Mouse (Mus musculus) layer of hippocampus, adult 9-10 months (tissue): ENCODE results near the gene Tspan17.
A peak's percentile ranks its signal among the peaks of the same experiment; 100 is the strongest.
"Not testable (repeated sequence)": the region's sequence is repeated elsewhere in the genome, so short reads cannot be mapped to it uniquely, and the experiment has no call there.

Experiments
- DNase-seq: peaks from one replicate; pipeline ENCODE4 v3.0.0; 2022; ENCODE audit warnings: low spot score

Tspan17 gene

DNA sequence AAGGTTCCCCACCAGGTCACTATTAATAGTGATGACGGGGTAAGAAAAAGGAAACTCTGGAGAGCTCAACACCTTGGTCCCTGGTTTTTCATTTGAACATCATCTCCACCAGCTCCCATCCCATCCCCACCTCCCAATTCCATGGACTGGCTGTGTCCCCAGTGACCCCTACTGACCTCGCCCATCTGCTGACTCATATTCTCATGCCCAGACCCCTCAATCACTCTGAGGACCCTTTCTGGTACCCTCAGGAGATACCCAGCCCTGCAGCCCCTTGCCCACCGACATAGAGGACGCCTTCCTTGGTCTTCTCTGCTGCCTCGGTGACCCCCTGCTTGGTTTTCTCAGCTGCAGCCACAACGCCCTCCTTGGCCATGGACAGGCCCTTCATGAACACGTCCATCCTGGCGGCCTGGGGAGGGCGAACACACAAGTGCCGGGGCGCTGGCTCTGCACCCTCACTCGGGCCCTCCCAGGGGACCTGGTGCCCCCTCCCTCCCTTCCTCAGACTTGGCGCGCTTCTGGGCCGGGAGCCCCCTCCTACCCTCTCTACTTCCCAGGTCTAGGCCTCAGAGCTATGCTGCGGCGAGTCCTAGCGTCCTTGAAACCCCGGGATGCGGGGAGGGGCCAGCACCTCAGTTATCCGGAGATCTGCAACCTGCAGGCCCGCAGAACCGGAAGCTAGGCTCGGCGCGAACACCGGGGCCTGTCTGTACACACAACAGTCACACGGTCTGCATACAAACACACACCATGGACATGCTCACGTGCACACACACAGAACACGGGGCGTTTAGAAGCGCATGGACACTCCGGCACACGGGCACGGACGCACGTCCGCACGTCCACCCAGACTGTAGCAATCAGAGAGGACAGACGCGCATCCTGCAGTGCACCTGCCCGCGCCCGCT lies 23.6 kb upstream of the Tspan17 start:
- no peak for DNase-seq

GRCm38 (mm10) chr13:54766192-54766768 lies 22.9 kb upstream of the Tspan17 start, which contains the start of gene Sncb:
TSS of gene Sncb (minus strand) at chr13:54766595.
- no peak for DNase-seq

DNA sequence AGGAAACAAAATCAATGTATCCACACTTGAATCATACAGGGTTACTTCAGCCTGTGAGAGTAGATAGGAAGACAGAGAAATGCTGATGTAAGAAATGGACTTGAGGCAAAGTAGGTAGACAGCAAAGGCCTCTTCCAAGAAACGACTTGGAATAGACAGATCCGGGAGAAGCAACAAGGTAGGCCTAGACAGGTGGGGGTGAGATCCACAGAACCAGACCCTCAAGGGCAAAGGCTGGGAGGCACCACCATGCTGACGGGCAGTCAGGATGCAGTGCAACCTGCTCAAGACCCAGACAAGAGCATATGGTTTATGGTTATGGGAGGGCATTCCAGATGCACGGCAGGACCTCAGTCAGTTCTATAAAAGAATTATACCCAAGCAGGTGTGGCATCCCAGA lies 22.2 kb upstream of the Tspan17 start:
- DNase-seq: no peak

- no peak for DNase-seq
Measured at GRCm38 (mm10) chr13:54780592-54780991, 8.6 kb upstream of the Tspan17 start.

DNA sequence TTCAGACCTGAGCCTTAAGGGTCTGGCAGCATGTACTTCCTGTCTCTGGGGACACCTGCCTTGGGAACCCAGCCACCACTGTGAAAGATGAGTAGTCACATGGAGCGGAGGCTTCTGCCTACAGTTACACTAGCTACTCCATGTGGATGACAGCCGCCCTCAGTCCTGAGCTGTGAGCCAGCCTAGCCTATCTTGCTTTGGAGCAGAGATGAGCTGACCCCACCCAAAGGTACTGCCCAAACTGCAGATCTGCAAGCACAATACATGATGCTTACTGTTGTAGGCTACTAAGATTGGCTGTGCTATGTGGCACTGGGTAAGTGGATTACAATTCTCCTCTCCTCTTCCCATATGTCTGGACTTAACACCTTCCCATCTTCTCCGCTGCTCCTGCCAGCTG lies 8.1 kb upstream of the Tspan17 start:
- DNase-seq: no peak

DNA sequence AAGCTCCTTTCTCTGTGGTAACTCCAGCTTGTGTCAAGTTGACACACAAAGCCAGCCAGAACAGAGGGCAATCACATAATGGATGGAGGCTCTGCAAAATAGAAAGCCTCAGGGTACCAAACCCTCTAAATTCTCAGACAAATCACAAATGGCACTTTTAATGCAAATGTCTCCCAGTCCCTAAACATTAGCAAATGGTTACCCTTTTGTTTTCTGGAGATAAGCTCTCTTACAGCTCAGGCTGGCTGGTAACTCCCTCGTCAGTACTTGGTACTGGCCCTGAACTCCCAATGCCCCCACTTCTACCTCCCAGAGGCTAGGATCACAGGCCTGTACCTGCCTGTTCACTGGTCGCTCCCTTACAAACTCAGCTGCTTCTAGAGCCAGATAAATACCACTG lies 5.9 kb upstream of the Tspan17 start:
- DNase-seq: no peak

DNA sequence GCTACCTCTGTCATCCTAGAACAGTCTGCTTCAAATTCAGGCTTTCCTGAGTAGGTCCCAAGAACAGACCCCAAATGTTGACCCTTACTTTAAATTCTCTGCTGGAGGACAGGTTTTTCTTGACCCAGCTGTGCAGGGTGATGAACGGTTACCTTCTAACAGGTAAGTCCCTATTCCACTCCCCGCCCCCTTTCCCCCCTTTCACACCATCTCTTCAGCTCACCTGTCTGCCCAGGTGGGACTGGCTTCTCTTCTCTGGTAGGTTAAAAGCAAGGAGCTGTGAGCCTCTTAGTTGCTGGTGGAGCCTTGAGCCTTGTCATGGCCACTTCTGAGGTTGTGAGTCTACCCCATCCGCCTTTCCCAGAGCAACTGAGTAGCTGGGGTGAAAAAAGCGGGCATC lies 5.5 kb upstream of the Tspan17 start, which contains the start of gene Eif4e1b:
Gene Eif4e1b, plus strand, starts transcription at position 301 of the 400 bp plus-strand sequence.
- DNase-seq: no peak

DNA sequence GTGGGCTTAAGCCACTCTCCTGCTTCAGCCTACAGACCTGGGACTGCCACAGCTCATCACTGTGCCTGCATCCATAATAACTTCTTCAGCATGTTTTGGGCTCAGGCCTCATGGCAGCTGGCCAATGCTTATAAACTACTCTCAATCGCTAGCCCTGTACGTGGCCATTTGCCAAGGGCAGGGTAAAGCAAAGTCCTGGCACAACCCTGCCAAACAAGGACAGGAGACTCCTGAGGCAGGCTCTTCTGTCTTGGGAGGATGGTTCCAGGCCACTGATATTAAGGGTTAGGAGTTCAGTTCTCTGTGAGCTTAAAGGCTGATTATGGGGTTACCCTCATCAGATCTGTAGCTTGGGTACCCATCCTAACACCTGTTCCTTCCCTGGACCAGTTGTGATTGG lies 1.6 kb upstream of the Tspan17 start:
- not testable (repeated sequence) for DNase-seq

DNA sequence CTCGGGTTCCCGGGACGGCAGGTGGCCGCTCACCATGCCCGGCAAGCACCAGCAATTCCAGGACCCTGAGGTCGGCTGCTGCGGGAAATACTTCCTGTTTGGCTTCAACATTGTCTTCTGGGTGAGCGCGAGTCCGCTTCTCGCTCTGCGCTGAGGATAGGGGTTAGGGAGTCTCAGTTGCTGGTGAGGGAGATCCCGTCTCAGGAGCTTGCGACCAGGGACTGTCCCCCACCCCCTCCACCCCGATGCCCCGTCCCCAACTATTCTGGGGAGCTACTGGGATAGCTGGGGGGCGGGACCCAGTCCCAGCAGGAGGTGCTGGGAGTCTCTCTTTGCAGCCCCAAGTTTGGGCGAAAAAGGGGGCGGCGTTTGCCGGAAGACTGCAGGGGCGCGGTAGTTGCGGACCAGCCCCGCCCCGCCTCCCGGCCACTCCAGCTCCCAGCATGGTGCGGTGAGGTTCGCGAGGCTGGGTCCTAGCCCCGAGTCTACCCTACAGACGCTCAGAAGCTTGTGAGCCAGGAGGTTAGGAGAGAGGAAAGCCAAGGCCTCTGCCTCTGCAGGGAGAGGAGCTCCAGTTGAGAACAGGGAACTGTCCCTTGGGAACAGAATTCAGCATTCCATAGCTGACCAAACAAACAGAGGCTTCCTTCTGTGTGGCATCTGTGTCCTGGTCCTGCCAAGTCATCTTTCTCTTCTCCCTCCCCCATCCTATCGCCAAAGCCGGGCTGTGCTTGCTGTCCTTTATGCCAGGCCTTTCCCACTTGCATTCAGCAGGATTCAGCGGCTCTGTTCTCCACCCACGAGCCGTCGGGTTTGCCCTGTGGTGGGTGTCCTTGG lies 602 bp downstream of the Tspan17 start:
- DNase-seq: no peak

- no peak for DNase-seq
Measured at GRCm38 (mm10) chr13:54792259-54793230, 3.4 kb downstream of the Tspan17 start.

- DNase-seq: no peak
Measured at GRCm38 (mm10) chr13:54794002-54794577, 4.9 kb downstream of the Tspan17 start.

GRCm38 (mm10) chr13:54794843-54795242 lies 5.7 kb downstream of the Tspan17 start:
- no peak for DNase-seq

DNA sequence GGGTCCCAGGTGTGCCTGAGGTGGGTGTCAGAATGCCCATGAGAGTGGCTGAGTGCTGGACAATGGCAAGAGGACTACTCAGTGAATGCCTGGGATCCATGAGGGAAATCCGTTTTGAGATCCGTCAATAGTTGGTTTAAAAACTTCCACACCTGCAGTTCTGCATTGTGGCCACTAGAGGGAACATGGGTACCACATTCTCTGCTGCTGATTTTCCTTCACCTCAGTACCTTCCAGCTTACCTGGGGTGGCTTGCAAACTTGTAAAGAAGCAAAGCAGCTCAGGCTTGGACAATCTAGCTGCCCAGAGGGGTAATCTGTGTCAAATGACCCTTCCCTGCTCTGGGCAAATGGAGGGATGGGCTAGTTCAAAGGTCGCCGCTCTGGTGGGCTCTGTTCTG lies 8.2 kb downstream of the Tspan17 start:
- DNase-seq: peak; percentile 67

DNA sequence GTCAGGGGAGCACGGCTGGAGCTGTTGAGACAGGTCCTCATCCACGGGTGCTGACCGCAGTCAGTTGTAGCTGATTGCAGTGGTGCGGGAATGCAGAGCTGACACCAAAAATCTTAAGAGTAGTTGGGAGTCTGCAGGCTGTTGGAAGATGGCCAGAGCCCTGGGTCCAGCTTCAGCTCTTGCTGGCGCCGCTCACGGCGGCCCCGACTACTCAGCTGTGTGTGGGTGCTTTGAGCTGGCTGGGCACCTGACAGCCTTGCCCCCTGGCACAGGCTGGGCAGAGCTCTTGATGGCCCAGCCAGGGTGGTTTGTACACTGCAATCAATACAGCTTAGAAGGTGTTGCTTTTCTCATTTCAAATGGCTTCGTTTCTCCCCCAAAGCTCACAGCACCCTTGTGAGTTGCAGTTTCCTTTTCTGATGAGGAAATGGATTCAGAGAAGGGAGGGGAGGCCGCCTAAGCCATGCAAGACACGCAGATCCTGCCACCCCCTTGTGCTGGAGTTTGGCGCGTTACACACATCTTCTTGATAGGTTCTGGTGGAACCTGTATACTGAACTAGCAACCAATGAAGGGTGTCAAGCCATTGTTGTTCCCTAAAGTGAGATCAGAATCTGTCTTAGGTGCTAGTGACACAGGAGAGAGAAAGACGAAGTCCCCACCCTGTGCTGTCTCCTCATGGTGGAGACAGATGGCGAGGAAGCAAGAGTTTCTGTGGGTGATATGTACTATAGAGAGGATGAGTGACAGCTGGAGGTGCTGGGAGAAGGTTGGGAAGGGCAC lies 8.9 kb downstream of the Tspan17 start:
- DNase-seq: no peak

DNA sequence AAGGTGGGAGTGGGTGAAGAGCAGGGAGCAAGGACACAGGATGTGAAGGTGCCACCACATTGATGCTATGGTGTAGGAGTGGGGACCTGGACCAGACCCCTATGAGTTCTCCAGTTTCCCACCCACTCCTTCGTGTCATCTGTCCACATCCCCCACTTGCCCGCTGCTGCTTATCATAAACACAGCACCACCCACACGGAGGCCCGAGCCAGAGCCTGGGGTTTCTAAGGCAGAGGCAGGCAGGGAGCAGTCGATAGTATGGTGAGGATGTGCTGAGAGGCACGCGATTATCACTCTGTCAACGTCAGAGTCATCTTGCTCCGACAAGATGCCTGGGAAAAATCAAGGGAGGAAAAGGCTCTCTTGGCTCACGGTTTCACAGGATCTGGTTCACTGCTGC lies 9.6 kb downstream of the Tspan17 start:
- DNase-seq: no peak

DNA sequence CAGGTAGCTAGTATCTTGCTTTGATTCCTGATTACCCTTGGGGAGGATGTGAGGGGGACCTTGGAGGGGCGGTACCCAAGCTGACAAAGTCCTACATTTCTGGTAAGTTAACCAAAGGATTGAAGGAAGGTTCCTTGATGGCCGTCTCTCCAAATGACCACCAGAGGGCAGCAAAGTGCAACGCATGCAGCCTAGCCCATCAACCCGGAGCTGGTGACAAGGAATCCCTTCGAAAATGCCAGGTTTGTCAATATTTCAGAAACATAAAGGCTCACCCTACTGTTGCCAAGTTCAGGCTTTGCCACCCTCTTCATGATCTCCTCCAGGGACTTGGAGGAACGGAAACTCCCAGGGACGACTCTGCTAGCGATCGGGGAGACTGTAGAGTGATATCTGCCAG lies 10.5 kb downstream of the Tspan17 start:
- DNase-seq: peak; percentile 85

GRCm38 (mm10) chr13:54800206-54800605 lies 11.0 kb downstream of the Tspan17 start:
- no peak for DNase-seq

DNA sequence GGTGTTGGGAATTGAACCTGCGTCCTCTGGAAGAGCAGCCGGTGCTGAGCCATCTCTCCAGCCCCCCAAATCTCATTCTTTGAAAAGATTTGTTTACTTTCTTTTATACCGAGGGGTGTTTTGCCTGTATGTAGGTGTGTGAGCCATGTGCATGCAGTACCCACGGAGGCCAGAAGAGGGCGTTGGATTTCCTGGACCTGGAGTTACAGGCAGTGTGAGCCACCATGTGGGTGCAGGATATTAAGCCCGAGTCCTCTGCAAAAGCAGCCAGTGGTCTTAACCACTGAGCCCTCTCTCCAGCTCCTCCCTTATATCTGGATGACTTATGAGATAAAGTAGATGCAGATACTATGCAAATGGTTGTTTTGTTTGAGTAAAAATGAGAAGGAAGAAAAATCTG lies 13.8 kb downstream of the Tspan17 start:
- no peak for DNase-seq

- no peak for DNase-seq
Measured at GRCm38 (mm10) chr13:54805134-54805838, 16.1 kb downstream of the Tspan17 start.
